Mouse (Mus musculus) stomach, postnatal 0 days (tissue): ENCODE data around the gene Mul1. TPM values are rescaled to one million over a fixed set of nuclear protein-coding genes. Genes with fewer than 3 reads are reported as not detected.

ENCODE experiments used
- ATAC-seq: fragments of 200-750 bp; cut with Nextera tagmentation; 2 replicates; pipeline ENCODE4 v1.8.0; 2017; ENCODE audit not compliant: low FRiP score, low TSS enrichment
- DNase-seq: peaks from one replicate; pipeline ENCODE4 v3.0.0-alpha.2; 2016; ENCODE audit warnings: low spot score
- H3K27ac ChIP-seq: fragments of 300-500 bp; sonication (generic); replicated peaks from 2 replicates; pipeline ENCODE4 v1.5.1; 2014; ENCODE audit warnings: mild to moderate bottlenecking, control low read depth
- H3K27me3 ChIP-seq: fragments of 300-500 bp; sonication (generic); 2 replicates; pipeline ENCODE4 v1.6.1; 2014; ENCODE audit warnings: low read length; ENCODE audit not compliant: control insufficient read depth, insufficient read depth
- H3K36me3 ChIP-seq: fragments of 300-500 bp; sonication (generic); 2 replicates; pipeline ENCODE4 v1.6.1; 2014; ENCODE audit warnings: low read length, mixed read lengths; ENCODE audit not compliant: control insufficient read depth, insufficient read depth
- H3K4me1 ChIP-seq: fragments of 300-500 bp; sonication (generic); replicated peaks from 2 replicates; pipeline ENCODE4 v1.6.1; 2014; ENCODE audit warnings: antibody characterized with exemption; ENCODE audit not compliant: control insufficient read depth, insufficient read depth
- H3K4me2 ChIP-seq: fragments of 300-500 bp; sonication (generic); replicated peaks from 2 replicates; pipeline ENCODE4 v1.6.1; 2014; ENCODE audit warnings: low read depth, mild to moderate bottlenecking, control low read depth, moderate library complexity
- H3K4me3 ChIP-seq: fragments of 300-500 bp; sonication (generic); 2 replicates; pipeline ENCODE4 v1.5.1; 2014; ENCODE audit warnings: low read depth, low read length, control low read depth
- H3K9ac ChIP-seq: fragments of 300-500 bp; sonication (generic); 2 replicates; pipeline ENCODE4 v1.6.1; 2014; ENCODE audit warnings: mild to moderate bottlenecking, low read length, control low read depth, mixed read lengths
- H3K9me3 ChIP-seq: fragments of 300-500 bp; sonication (generic); 2 replicates; pipeline ENCODE4 v1.6.1; 2016; ENCODE audit warnings: low read length; ENCODE audit not compliant: control insufficient read depth
- CTCF ChIP-seq: IDR thresholded peaks from 2 replicates; pipeline ENCODE4 v1.5.1; 2016; ENCODE audit warnings: antibody characterized with exemption, low read depth, mild to moderate bottlenecking, moderate library complexity
- EP300 ChIP-seq: optimal IDR thresholded peaks from 2 replicates; pipeline ENCODE3; 2016; ENCODE audit warnings: antibody characterized with exemption
- WGBS: fragments of 180-500 bp; shearing (Covaris S2); extraction: QIAGEN DNeasy Blood & Tissue Kit; methylation state at CpG from one replicate; pipeline ENCODE4 v1.1.7; 2014; 5-methylcytosine and 5-hydroxymethylcytosine counted together
- polyA plus RNA-seq: library from polyadenylated mRNA; unstranded; fragments of >200 nt; fragmentation: Nextera tagmentation; extraction: Ambion mirVana; gene quantifications from 2 replicates; pipeline ENCODE4 v1.2.1, GENCODE M21; 2015

Mul1 gene
- polyA plus RNA-seq, 1 experiment from 2014 or later, result 17.1 TPM

- Histone ChIP-seq H3K4me2 (no peak overlapping the region), H3K9me3 (no peaks in the 10 kb centered on the region), H3K4me3 (no peak overlapping the region), H3K27me3 (no peaks in the 10 kb centered on the region), H3K4me1 (no peaks in the 10 kb centered on the region), H3K27ac (no peak overlapping the region), H3K36me3 (no peaks in the 10 kb centered on the region), H3K9ac (no peak overlapping the region)
- ATAC-seq (no peak), DNase-seq (no peak)
- TF ChIP-seq CTCF (no peak), EP300 (no peak)
- 50% methylated on average over 15 of the region's 15 CpGs for WGBS
Measured at GRCm38 (mm10) chr4:138447827-138448602, 13.5 kb downstream of the Mul1 start.

GRCm38 (mm10) chr4:138448872-138449615, 14.6 kb downstream of the Mul1 start:
- 76% methylated on average over 7 of the region's 7 CpGs for WGBS
- ATAC-seq, result no peak

GRCm38 (mm10) chr4:138449636-138450314, 15.3 kb downstream of the Mul1 start:
- no peak overlapping the region for H3K4me3 ChIP-seq
- H3K27me3 ChIP-seq, result no peaks in the 10 kb centered on the region
- ATAC-seq (no peak), DNase-seq (no peak)
- no peaks in the 10 kb centered on the region for H3K9me3 ChIP-seq
- H3K9ac ChIP-seq, result no peak overlapping the region
- no peak for TF ChIP-seq CTCF
- TF ChIP-seq EP300, result no peak
- H3K4me2 ChIP-seq, result no peak overlapping the region
- peaks cover 3% of the 10 kb centered on the region; the same call in 1 of the 2 replicates for H3K4me1 ChIP-seq
- no peak overlapping the region for H3K27ac ChIP-seq
- WGBS, result 60% methylated on average over 12 of the region's 12 CpGs
- no peaks in the 10 kb centered on the region for H3K36me3 ChIP-seq

More at GRCm38 (mm10) chr4:138448872-138449615, 14.6 kb downstream of the Mul1 start:
- Histone ChIP-seq H3K36me3 (no peaks in the 10 kb centered on the region), H3K4me3 (no peak overlapping the region), H3K9ac (no peak overlapping the region), H3K4me1 (peaks cover 3% of the 10 kb centered on the region; the same call in 1 of the 2 replicates), H3K4me2 (no peak overlapping the region), H3K27me3 (no peaks in the 10 kb centered on the region), H3K27ac (no peak overlapping the region), H3K9me3 (no peaks in the 10 kb centered on the region)
- DNase-seq, result no peak
- TF ChIP-seq CTCF (no peak), EP300 (no peak)

- WGBS, result 55% methylated on average over 15 of the region's 15 CpGs
- Histone ChIP-seq H3K9ac (no peak overlapping the region), H3K4me1 (peaks cover 3% of the 10 kb centered on the region; the same call in 1 of the 2 replicates), H3K4me3 (no peak overlapping the region), H3K4me2 (no peak overlapping the region), H3K27me3 (no peaks in the 10 kb centered on the region), H3K27ac (no peak overlapping the region), H3K9me3 (no peaks in the 10 kb centered on the region), H3K36me3 (no peaks in the 10 kb centered on the region)
- no peak for DNase-seq
- TF ChIP-seq EP300, result no peak
- TF ChIP-seq CTCF, result no peak
- no peak for ATAC-seq
Measured at GRCm38 (mm10) chr4:138452306-138453096, 18.0 kb downstream of the Mul1 start.

- H3K4me1 ChIP-seq, result peaks cover 3% of the 10 kb centered on the region; the same call in 1 of the 2 replicates
- peak; percentile 36 for DNase-seq
- H3K27ac ChIP-seq, result peak overlapping the region; percentile 92
- peak overlapping the region; percentile 86 for H3K4me2 ChIP-seq
- H3K36me3 ChIP-seq, result no peaks in the 10 kb centered on the region
- TF ChIP-seq CTCF, result no peak
- TF ChIP-seq EP300, result no peak
- no peaks in the 10 kb centered on the region for H3K9me3 ChIP-seq
- peak overlapping the region; percentile 82 for H3K4me3 ChIP-seq
- 20% methylated on average over 19 of the region's 19 CpGs for WGBS
- no peak for ATAC-seq
- no peaks in the 10 kb centered on the region for H3K27me3 ChIP-seq
- H3K9ac ChIP-seq, result peak overlapping the region; percentile 86; the same call in 1 of the 2 replicates
Measured at GRCm38 (mm10) chr4:138453097-138453752, 18.8 kb downstream of the Mul1 start.
